Mouse (Mus musculus) left cerebral cortex, adult 2 months (tissue): ENCODE results near the gene Hist1h3d. TPM values are rescaled to one million over a fixed set of nuclear protein-coding genes. Genes with fewer than 3 reads are reported as not detected.
"Not testable (repeated sequence)": the region's sequence is repeated elsewhere in the genome, so short reads cannot be mapped to it uniquely, and the experiment has no call there.

Source experiments
- DNase-seq, 2 experiments: peaks; one replicate each; pipeline ENCODE4 v3.0.0; 2021 to 2022; ENCODE audit warnings: low spot score in 2 of 2, mixed read lengths in 1 of 2; ENCODE audit errors: extremely low spot score in 1 of 2
- H3K27ac ChIP-seq: fragments of 200-600 bp; 2 replicates; pipeline ENCODE4 v1.8.1; 2022
- H3K4me3 ChIP-seq: fragments of 200-600 bp; 2 replicates; pipeline ENCODE4 v1.8.1; 2022
- CTCF ChIP-seq: fragments of 200-600 bp; IDR thresholded peaks from 2 replicates; pipeline ENCODE4 v1.8.1; 2022; ENCODE audit warnings: antibody characterized with exemption, mild to moderate bottlenecking, moderate library complexity
- intact Hi-C: fragments of 180-260 bp; cut with DNase I; formaldehyde crosslinking; loops from one replicate; pipeline ENCODE4 v1.15.1; 2025
- total RNA-seq, 2 experiments: library from RNA; stranded (reverse); gene quantifications; 2 replicates each; pipeline ENCODE4 v1.2.3; 2021

The Hist1h3d gene
- total RNA-seq, 2 experiments from 2014 or later = 6.9 to 9.9 TPM

GRCm38 (mm10) chr13:23543965-23544786, 31.4 kb upstream of the Hist1h3d start, which contains the start of gene Hist1h3f:
TSS of gene Hist1h3f (plus strand) at chr13:23544052.
- H3K4me3 ChIP-seq = peak within 1 kb of the TSS; percentile 63
- peak within 1 kb of the TSS; percentile 72 for H3K27ac ChIP-seq
- intact Hi-C loops = no loop called here
- peak; percentile 63 to 75 for DNase-seq
- no peak for TF ChIP-seq CTCF

GRCm38 (mm10) chr13:23544787-23545120, 30.8 kb upstream of the Hist1h3d start:
- DNase-seq, intact Hi-C loops: not testable (repeated sequence)
- peak overlapping the region; percentile 63 for H3K4me3 ChIP-seq
- H3K27ac ChIP-seq = peak overlapping the region; percentile 59; the same call in 1 of the 2 replicates

DNA sequence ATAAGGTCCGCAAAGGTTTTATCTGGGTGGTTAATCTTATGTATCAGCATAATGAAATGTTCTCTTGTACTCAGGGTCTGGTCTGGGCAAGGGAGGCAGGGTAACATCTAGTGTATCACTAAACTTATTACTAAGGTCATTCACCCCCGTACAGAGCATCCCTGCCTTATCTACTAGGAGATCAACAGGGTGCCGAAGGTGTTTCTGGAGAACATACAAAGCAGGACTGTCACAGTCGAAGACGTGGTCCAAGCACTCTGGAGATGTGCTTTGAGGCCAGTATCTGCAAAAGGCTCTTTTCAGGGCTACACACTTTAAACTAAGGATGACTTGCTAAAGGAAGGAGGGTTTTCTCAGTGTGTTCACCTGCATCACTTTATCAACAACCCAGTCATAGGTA, 28.9 kb upstream of the Hist1h3d start:
- H3K27ac ChIP-seq = no peak overlapping the region
- intact Hi-C loops = no loop called here
- no peak for TF ChIP-seq CTCF
- no peak overlapping the region for H3K4me3 ChIP-seq
- DNase-seq = no peak

DNA sequence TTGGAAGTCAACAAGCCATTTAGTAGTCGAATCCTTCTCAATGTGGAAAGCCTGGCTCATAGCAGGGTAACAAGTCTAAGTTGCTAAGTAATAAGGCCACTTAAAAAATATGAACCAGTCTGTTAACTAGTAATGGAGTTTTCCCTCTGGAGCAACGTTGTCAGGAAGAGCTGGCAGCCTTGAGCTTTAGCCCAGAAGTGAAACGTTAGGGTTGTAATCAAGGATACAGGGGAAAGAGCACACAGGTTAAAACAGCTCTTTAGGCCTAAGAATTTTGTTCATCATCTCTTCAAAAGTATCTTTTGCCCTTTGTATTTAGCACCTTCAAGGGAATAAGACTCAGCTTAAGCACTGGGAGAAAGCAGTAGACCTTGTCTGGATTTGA, 24.8 kb upstream of the Hist1h3d start:
- no peak for TF ChIP-seq CTCF
- peak overlapping the region; percentile 53 for H3K4me3 ChIP-seq

GRCm38 (mm10) chr13:23551146-23551834, 24.3 kb upstream of the Hist1h3d start, which contains the start of gene Hist1h4f:
TSS of gene Hist1h4f (minus strand) at chr13:23551648.
- intact Hi-C loops = not testable (repeated sequence)
- Histone ChIP-seq H3K27ac (peak within 1 kb of the TSS; percentile 72), H3K4me3 (peak within 1 kb of the TSS; percentile 53)
- peak; percentile 89 to 90 for DNase-seq
- TF ChIP-seq CTCF = peak; percentile 51

More for the DNA sequence above, 24.8 kb upstream of the Hist1h3d start:
- H3K27ac ChIP-seq = peak overlapping the region; percentile 72
- intact Hi-C loops = no loop called here
- DNase-seq = no peak

GRCm38 (mm10) chr13:23551931-23552914, 23.3 kb upstream of the Hist1h3d start:
- no peak for TF ChIP-seq CTCF
- DNase-seq = no peak
- Histone ChIP-seq H3K4me3 (peak overlapping the region; percentile 53), H3K27ac (peak overlapping the region; percentile 72)
- intact Hi-C loops = no loop called here

DNA sequence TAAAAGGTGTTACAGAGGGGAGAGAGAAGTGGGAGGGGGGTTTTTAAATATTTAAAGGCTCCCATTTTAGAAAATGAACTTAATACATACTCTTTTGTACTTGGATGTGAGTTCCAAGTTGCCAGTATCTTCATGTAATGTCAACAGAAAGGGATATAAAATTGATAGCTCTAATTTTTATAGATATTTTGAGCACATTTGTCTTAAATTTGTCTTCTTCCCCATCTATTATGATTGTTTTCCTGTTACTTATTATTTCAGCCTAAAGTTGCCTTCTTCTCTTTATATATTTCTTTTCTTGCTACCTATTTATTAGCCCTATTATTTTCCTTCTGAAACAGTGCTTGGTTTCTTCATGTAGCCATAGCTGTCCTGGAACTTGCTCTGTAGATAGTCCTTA, 22.6 kb upstream of the Hist1h3d start, which contains the start of gene Hist1h1d:
Hist1h1d (plus strand) TSS at position 301 of the 400 bp plus-strand sequence.
- no peak for DNase-seq
- H3K4me3 ChIP-seq = no peak within 1 kb of the TSS
- TF ChIP-seq CTCF = no peak
- intact Hi-C loops = no loop called here
- peak within 1 kb of the TSS; percentile 70; the same call in 1 of the 2 replicates for H3K27ac ChIP-seq

GRCm38 (mm10) chr13:23554393-23554792, 21.2 kb upstream of the Hist1h3d start:
- DNase-seq = no peak
- TF ChIP-seq CTCF = no peak
- Histone ChIP-seq H3K27ac (peak overlapping the region; percentile 70), H3K4me3 (peak overlapping the region; percentile 67)
- intact Hi-C loops = no loop called here

- Histone ChIP-seq H3K4me3 (peak overlapping the region; percentile 67), H3K27ac (peak overlapping the region; percentile 70)
- TF ChIP-seq CTCF = no peak
- peak; percentile 71 to 79 for DNase-seq
- intact Hi-C loops = no loop called here
Observed at GRCm38 (mm10) chr13:23554925-23555838, 20.4 kb upstream of the Hist1h3d start.

DNA sequence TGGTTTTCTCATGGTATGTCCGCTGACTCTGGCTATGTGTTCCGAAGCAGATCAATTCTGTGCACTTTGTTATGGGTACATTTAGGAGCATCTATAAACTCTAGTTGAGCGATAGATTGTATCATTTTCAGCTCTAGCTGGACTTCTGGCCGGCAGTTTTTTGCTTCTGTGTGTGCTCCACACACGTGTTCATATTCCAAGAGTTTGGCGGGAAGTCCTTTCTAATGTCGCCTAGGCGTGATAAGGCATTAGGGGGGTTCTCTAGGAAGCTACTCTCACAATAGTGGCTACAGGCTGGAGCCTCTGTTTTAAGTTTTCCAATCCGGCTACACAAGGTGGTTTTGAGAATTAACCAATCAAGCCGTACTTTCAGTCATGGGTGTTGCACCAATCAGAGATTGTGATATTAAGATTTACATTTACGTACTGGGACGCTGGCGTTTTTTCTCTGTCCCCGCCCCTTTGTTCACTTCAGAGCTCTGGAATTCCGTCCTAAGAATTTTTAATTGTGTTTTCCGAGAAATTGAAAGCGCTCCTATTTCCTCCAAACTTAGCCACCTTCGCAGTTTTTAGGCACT, 19.6 kb upstream of the Hist1h3d start:
- intact Hi-C loops = no loop called here
- peak overlapping the region; percentile 82 for H3K27ac ChIP-seq
- DNase-seq = peak; percentile 50 to 60
- no peak for TF ChIP-seq CTCF
- H3K4me3 ChIP-seq = peak overlapping the region; percentile 67
